Mouse (Mus musculus) right cerebral cortex, postnatal 4 days (tissue): ENCODE data around the gene Pcca.

Experiments used
- DNase-seq: peaks from one replicate; pipeline ENCODE4 v3.0.0-alpha.2; 2022

The Pcca gene

DNA sequence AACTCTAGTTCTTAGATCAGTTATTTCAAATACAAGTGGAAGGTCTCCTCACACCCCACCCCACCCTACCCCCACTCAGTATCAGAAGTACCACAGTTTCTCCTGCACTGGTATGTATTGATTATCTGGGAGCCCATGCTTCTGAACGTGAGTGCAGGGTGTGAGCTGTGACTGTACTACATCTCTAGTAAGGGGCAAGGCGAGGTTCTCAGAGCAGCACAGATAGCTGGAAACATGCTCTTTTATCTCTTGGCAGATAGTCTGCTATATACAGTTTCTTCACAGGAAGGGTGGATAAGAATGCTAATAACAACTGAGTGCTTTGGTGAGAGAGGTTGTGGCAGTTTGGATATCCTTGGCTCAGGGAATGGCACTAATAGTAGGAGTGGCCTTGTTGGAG, 117.6 kb downstream of the Pcca start:
- DNase-seq: no peak

DNA sequence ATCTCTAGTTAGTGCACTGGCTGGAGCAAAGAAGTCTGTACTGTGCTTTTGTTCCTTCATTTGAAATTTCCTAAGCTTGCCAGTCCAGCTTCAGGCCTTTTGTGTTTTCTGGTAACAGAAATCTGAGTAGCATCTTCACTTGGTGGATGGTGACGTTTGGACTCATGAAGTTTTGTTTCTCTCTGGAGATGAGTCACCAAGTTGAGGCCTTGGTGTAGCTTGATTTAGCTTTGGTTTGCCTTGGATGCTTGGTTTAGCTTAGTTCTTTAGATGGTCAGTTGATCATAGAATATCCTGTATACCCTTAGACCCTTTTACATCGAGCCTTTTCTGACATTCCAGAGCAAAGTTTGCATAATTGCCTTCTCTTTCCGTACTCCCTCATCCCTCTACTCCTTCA, 141.5 kb downstream of the Pcca start:
- DNase-seq: no peak

DNA sequence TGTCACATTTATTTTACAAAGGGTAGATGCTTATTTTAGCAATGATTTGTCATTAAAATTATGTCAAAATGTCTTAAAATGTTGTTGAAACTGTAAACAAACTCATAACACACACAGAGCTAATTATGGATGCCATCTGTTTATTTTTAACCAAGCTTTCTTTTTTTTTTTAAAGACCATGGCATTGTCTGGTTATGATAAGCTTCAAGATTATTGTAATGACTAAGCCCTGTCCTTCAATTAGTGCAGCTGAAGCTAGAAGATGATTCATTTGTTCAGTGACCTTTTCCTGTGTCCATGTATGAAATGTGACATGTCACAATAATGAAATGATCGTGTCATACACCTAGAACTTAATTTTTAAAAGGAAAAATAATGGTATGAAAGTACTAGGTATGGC, 149.5 kb downstream of the Pcca start:
- no peak for DNase-seq

DNA sequence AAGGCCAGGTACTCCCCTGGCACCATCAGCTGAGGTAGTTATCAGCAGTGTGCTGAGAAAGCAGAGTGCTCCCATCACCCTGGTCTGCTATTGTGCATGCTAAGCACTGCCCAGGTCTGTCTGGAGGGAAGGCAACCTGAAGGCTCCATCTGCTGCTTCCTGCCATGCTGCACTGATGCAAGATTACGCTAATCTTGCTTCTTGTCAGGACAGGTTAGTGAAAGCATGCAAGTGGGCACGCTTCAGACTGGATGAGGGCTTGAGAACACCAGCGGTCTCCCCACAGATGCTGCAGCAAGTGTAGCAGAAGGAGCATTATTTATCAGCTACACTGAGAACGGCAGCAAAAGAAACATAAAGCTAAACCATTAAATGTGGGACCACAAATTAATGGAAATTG, 150.1 kb downstream of the Pcca start:
- DNase-seq: no peak

DNA sequence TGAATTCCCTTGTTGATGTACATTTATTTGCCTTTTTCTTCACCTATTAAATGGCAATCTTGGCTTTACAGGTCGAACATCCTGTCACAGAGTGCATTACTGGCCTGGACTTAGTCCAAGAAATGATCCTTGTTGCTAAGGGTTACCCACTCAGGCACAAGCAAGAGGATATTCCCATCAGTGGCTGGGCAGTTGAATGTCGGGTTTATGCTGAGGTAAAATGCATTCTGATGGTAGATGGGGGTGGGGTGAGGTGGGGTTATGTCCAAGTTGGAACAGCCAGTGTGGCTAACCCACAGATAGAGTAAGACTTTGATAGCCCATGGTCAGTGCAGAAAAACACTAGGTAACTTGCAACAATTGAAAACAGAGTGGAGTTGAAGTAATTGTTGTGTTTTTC, 150.7 kb downstream of the Pcca start:
- DNase-seq: no peak

DNA sequence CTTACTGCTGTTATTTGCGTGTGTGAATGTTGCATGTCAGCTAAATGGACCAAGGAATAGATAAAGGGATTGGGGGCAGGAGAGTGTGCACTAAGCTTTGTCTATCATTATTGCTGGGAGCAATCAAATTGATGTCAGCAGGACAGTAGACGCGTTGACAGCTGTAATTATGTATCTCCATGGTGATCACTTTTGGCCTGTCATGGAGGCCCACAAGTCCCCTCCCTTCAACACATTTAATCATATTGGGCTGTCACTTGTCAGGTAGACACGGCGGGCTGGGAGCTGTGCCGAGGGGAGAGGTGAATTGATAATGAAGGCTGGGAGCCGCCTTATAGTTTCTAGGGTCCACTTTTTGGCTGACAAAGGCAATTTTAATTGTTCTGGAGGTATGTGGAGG, 153.3 kb downstream of the Pcca start:
- no peak for DNase-seq

DNA sequence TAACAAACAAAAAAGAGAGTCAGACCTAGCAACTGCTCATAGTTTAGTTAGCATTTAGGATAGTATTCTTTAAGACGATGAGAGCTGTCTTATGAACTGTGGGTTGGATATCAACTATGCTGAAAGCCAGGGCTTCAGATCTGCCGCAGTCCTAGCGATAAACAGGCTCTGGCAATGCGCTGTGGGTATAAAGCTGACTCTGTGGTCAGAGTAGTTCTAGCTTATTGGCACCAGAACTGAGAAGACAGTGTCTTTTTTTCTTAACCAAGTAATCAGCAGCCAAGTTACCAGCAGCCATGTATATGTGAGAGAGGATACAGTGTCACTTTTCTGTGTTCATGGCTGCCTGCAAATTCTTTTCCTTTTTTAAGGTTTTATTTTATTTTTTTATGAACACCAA, 154.3 kb downstream of the Pcca start:
- no peak for DNase-seq

DNA sequence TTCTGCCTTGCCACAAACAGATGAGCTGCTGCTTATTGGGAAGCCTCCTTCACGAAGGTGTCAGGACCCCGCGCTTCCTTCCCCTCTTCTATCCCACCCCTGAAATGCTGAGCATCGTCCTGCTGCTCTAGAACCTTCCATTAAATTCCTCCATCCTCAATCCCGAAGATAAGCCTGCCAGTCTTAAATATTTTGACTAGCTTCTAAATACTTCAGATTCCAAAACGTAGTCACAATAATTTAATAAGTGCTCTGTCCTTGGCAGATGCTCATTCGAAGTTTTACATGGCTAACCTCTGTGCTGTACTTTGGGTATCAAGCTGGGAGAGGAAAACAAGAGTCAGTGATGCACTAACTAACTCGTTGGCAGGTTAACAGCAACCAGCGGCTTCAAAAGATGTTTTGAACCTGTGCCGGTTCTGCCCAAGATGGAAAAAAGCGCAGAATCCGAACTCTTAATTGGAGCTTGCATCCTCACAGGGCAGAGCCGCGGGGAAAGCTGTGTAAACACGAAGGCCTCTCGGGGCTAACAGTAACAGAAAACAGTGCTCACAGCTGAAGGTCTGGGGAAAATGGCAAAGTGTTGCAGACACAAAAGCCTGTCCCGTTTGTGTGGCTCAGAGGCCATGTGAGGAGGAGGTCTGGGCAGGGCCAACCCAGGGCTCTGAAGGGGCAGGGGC, 155.2 kb downstream of the Pcca start:
- DNase-seq: no peak

DNA sequence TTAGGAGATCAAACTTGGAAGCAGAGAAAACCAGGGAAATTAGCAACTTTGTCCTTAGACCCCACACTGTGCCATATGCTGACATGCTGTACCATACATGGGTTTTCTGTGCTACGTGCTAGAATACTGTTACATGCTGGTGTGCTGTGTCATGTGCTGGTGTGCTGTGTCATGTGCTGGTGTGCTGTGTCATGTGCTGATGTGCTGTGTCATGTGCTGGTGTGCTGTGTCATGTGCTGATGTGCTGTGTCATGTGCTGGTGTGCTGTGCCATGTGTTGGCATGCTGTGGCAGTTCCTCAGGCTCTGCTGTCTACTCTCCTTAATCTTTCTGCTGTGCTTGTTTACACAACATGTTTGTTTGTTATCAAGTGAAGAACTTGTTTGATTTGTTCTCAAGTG, 157.4 kb downstream of the Pcca start:
- no peak for DNase-seq

DNA sequence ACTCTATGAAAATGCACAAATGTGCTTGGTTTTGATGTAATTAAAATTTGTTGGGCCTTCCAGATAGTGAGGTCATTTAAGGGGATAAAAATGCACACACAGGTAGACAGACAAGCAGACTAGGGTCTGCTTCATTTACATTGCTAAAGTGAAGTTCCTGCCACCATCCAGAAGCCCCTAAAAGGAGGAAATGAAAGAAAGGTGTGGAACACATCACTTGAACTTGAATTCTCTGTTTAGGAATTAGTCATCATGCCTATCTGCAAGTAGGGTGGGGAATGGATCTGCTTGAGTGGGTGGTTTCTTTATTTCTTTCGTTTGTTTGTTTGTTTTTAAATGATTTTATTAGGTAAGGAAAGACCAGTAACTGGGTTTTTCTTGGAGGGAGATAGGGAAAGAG, 166.2 kb downstream of the Pcca start:
- no peak for DNase-seq

DNA sequence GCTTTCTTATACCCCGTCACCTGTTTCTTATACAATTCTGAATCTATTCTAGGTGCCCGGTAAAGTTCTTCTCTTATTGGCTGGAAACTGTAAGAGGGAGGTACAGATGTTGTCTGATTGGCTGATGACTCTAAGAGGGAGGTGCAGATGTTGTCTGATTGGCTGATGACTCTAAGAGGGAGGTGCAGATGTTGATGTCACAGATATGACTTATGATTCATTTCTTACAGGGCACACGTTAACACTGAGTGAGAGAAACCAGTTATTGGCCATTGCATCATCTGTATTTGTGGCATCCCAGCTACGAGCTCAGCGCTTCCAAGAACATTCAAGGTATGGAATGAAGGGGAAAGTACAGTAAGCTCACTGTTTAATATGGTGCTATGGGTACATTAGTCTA, 179.7 kb downstream of the Pcca start:
- no peak for DNase-seq

DNA sequence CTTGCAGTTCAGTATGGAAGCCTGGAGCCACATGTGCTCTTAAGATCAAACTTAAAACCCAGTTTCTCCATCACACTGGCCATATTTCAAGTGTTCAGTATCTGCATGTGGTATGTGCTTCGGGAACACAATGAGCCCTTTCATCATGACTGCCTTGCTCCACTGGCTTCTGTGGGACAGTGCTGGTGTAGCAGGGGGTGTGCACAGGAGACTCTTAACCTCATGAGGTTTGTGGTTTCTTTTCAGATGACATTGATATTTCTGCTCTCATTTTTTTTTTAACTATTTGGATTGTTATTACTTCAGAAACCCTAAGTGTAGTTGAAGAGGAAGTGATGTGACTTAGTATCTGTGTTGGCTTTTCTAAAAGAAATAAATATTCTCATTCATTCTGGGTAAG, 180.8 kb downstream of the Pcca start:
- no peak for DNase-seq

DNA sequence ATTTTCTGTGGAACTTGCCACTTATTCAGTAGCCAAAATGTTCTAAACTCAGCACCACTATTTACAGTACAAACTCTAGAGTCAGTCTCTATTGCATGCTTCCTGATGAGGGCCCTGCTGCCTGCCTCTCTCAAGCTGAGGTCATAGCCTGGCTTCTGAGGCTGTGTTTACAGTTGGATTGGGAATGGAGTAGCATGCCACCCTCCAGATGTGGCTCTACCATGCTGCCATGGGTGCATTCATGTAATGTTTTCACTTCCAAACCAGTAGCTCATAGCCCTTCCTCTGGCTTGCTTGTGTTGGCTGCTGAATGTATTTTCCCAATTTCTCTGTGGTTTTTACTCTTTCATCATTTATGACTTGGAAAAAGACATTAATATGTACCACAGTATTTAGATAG, 181.9 kb downstream of the Pcca start:
- DNase-seq: no peak

DNA sequence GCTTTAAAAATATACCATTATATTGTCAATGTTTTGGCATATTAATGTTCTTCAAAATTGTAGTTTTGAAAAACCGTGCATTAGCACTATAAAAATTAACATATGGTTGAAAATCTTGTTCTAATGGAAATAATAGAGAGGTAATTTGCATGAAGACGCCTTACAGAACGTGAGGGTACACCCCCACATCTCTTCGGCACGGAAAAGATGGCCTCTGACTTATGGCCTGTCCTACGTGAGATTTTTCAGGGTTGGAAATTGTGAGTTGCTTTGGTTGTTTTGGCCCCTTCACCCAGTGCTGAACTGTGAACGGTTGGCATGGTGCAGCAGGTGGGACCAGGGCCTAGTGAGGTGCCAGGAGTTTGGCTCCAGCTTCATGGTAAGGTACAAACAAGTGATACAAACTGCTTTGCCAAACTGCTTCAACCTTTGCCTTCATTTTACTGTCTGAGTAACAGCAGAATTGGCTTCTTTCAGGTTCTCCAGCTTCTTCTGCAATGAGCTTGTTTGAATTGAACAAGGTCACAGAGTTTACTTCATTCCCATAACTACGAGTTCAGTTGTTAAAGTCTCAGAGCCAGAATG, 185.5 kb downstream of the Pcca start:
- no peak for DNase-seq

DNA sequence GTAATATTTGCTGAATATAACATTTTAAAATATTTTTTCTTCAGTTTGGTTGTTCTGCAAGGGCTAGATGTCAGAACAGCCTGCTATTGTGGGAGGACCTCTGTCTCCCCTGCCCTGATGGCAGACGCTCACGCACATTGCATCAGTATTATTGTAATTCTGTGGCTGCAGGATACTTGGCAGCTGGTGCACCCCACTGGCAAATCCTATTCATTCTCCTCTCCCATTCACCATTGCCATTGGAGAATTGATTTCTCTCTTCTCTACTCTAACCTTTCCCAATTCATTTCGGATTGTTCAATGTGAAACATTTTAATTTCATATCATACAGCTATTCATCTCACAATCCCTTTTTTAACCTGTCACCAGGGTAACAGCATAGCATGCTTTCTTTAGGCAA, 186.9 kb downstream of the Pcca start:
- no peak for DNase-seq

DNA sequence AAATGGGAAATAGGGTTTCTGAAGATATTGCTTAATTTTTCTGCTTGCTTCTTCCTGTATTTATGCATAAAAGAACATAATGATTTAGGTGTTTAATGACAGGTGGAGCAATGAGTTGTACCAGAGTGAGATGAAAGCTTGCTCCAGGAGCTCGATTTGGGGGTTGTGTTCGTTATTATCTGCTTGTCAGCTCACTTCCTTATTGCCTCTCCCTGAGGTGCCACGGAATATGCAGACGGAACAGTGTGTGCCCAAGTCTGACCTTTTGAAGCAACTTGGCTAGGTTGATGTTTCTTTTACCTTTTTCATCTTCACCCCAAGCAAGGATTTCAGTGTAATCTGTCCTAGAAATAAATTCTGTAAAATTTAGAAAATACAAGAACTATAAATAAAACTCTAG, 187.6 kb downstream of the Pcca start:
- no peak for DNase-seq

DNA sequence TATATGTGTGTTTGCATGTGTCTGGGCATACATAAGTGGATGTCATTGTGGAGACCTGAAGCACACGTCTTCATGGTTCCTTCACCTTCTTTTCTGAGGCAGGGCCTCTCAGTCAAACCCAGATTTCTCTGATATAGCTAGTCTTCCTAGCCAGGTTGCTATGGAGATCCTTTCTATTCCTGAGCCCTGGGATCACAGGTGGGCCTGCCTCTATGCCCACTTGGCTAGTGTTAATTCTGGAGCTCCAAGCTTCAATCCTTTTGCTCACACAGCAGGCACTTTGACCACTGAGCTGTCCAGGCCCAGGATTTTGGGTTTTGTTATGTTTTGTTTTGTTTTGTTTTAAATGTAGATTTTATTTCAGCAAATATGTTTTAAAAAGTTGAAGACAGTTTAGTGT, 192.3 kb downstream of the Pcca start:
- DNase-seq: no peak

DNA sequence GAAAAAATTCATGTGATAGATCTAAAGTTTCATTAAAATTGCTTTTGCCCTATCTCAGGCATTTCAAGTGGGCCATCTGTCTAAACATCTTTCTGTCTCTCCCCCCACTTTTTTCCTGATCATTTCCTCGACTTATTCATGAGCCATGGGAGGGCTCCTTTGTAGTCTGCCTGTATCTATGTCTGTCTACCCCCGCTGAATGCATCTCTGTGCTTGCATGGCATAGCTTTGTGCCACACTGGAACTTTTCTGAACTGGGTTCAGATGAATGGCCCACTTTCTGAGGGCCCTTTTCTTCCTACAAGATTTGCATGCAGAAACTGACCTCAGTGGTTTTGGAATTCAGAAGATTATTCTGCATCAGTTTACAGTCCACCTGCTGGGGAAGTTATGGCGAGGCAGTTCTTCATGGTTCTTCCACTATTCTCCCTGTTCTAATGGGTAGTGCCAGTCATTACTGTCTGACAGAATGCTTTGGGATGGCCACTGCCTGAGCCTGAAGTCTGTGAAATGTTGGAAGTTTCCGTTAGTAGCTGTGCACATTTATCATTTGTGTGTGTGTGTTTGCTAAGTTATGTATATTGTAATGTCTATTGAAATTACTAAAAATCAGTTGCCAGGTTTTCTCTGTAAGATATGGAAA, 195.4 kb downstream of the Pcca start:
- no peak for DNase-seq

DNA sequence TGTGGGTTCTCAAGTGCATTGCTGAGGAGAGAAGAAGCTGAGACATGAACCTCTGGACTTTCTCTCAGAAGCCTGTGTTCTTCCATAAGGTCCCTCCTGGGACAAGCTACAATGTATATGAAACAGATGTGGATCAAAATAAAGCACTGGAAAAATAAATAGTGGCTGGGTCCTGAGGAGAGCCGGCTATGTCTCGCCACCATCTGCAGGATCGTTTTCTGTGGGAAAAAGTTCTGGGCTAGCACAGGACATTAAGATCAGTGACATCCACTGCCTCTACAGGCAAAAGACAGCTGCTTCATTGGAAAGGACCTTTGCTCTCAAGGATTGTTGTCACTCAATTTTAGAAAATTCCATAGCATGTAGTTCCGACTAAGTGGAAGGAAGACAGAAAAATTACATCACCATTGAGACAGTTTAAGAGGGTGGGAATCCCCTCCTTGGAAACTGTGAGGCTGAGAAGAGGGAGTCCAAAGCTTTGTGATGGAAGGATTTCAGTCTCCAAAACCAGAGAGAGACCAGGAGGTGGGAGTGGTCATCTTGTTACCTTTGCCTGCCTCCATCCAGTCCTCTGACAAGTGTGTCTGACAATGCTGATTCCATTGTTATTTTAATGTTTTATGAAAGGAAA, 196.9 kb downstream of the Pcca start:
- no peak for DNase-seq

DNA sequence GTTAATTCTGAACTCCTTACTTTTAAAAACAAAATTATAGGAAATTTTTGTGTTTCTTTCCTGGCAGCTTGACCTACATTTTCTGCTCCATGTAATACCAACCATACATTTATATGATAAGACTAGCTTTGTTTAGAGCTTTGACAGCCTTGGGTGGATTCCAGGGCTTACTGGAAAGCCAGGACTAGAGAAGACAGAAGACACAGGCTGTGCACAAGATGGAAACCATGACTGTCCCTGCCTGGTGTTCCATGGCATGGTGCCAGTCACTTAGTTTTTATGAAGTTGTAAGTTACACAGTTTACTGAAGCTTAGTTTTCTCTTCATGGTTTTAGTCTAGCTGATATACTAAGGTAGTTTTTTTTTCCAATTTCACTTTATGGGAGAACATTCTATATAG, 202.7 kb downstream of the Pcca start:
- DNase-seq: no peak

DNA sequence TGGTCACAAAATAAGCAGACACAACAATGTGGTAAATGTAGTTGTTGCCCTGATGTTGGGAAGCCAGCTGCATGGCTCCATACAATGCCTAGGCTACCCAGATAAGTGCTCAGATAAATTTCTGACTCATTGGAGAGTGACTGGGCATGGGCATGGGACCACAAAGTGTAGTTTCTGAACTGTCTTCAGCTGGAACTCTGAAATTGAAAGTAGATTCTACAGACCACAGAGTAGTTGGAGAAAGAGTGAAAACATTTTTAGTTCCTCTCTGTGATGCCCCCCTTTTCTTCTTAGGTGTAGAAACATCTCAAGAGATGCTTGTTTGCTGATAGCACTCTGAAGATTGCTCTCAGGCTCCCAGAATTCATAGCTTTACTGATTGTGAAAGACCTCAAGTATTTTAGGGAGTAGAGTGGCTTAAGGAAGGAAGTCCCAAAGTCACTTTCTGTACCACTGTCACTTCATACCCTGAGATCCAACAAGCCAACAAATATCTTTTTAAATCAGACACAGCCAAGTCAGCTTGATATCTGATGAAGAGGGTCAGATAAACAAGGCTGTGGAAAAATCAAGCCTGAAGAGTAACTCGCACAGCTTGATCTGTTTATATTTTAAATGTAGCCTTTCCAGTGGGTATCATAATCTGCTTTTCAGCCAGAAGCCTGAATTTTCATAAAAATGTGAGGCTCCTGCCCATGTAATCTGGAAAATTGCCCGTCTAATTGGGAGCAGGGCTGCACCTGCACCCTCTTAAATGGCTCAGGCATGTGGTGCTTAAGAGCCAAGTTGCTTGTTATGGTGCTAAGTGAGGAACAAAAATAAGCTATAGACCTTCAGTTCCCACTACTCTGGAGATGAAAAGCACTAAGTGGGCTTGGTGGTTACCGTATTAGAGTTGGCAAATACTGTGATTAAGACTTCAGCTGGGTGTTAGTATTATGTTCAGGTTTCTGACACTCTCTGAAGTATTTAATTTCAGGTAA, 214.0 kb downstream of the Pcca start:
- no peak for DNase-seq

DNA sequence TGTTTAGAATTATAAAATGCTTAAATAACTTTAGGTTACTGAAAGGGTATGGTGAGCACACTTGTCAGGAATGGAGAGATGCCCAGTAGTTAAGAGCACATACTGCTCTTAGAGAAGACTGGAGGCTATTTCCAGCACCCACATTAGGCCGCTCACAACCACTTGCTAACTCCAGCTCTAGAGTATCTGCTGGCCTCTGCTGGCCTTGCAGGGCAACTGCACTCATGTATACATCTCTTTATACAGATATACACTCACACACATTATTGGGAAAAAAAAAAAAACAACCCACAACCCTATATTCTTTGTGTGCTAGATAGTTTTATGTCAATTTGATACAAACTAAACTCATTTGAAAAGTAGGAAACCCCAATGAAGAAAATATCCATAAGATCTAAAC, 217.4 kb downstream of the Pcca start:
- no peak for DNase-seq

DNA sequence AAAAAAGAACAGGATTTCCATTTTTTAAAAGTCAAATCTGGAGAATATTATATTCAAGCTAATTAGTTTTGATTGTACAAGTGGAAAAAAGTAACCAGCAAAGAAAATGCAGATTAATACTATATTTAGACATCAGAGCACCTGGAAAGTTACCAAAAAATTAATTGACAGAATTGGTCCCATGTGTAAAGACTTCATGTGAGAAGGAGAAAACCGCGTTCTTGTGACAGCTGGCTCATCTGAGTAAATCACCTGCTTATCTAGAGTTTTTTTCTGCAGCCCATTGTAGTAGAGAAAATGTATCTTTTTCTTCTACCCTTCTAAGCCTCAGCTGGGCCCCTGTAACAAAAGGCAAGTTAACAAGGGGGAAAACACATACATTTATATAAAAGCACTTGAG, 219.2 kb downstream of the Pcca start:
- DNase-seq: no peak
